Mouse (Mus musculus) retina, postnatal 7 days (tissue): Measurements from ENCODE around the gene Eme1.
"Not testable (repeated sequence)": the region's sequence is repeated elsewhere in the genome, so short reads cannot be mapped to it uniquely, and the experiment has no call there.

Source experiments
- DNase-seq: peaks from one replicate; pipeline ENCODE4 v3.0.0-alpha.2; 2012; ENCODE audit warnings: low read depth, low spot score

Gene Eme1

GRCm38 (mm10) chr11:94653663-94654436 is at the start of gene Eme1, which contains the start of gene Mrpl27:
Gene Eme1 (minus strand): TSS chr11:94653964.
Gene Mrpl27 (plus strand): TSS chr11:94653767.
- peak; percentile 78 for DNase-seq

- no peak for DNase-seq
Measured at GRCm38 (mm10) chr11:94702216-94702610, 48.4 kb upstream of the Eme1 start.

DNA sequence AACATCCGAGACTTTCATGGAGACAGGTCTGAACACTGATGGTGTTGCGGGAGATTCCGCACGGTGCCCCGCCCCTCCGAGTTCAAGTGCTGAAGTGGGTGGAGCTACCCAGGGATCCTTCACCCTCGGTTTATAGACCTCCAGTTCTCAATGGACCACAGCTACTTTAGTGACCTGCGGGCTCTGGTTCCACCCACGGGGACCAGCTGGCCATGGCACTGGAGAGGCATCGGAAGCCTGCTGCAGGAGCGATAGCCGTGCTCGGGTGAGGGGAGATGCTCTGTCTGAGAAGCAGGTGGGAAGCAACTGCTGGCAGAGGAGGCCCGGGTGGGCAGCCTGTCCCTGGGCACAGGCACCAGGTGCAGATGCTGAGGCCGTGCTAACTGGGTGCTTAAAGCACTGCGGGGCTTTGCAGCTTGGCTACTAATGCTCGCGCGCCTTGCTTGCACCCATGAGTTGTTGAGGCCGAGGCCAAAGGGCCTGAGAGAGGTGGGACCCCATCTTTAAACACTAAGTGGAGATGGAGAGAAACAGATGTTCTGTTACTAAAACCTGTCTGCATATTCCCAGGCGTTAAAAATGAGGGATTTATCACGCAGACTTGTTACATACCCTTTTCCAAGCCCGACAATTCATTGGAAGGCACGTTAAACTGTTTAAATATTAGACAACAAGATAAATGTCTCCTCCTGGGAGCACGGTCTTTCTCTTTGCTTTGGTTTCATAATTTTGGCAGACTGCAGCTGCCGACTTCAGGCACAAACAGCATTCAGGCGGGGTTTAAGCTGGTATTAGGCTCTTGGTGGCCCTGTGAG is 47.8 kb upstream of the Eme1 start:
- DNase-seq = no peak

DNA sequence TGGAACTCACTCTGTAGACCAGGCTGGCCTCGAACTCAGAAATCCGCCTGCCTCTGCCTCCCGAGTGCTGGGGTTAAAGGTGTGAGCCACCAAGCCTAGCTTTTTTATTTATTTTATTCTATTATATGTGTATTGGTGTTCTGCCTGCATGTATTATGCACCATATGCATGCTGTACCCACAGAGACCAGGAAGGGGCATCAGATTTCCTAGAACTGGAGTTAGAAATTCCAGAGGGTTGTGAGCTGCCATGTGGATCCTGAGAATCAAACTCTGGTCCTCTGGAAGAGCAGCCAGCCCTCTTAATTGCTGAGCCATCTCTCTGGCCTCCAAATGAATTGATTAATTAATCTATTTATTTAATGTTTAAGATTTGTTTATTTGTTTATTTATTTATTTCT is 45.6 kb upstream of the Eme1 start:
- no peak for DNase-seq

DNA sequence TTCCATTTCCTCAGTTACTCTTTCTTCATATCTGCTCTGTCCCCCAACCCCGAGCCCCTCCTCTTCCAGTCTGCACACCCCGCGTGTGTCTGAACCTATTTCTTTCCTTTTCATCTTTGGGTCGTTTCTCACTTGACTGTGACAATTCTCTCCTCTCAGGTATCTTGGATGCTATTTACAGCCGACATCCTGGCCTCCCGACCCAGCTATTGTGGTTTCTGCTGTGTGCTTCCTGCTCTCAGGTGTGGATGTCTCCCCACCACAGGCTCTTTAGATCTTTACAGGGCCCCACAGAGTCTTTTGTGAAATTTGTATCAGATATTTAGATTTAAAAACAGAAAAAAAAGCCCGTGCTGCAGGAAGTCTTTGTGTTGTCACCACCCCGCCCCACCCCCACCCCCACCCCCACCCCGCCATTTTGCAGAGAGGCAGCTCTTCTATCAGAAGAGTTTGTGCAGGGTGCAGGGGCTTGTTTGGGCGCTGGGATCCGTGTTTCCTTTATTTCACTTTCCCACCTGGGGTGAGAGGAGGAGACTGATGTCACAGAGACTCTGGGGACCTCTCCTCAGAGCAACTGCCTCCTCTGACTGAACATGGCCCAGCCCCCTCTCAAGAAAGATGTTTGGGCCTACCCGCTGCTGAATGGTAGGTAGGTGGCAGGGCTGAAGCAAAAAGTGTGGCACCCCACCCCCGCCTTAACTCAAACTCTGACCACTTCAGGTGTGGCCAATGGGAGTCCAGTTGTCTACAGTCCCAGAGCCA is 44.1 kb upstream of the Eme1 start:
- DNase-seq = no peak

DNA sequence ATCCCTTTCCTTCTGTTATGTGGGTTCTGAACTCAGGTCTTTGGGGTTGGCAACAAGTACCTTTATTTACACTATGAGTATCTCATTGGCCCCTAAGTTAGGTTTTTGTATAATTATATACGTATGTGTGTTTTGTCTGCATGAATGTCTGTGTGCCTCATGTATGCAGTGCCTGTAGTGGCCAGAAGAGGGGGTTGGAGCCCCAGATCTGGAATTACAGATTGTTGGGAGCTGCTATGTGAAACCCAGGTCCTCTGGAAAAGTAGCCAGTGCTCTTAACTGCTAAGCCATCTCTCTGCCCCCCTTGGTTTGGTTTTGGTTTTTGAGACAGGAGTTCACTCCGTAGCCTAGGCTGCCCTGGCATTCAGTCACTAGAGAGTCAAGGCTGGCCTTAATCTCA is 43.4 kb upstream of the Eme1 start:
- DNase-seq = no peak

DNA sequence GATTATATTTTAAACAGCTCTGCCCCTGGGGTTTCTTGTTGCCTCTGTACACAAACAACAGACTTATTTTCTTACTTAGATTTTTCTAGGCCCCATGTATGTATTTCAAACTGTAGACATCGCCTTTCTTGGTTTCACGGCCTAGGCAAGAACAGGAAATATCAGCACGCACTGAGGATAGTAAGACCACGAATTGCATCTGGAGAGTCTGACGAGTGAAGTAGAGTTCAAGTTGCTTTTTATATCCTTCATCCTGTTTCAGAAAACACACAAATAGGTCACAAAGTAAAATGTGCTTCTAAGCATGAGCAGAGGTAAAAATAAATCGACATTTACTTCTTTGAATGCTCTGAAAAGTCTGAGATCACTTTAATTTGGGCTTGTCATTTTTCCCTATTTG is 41.7 kb upstream of the Eme1 start:
- DNase-seq = no peak

DNA sequence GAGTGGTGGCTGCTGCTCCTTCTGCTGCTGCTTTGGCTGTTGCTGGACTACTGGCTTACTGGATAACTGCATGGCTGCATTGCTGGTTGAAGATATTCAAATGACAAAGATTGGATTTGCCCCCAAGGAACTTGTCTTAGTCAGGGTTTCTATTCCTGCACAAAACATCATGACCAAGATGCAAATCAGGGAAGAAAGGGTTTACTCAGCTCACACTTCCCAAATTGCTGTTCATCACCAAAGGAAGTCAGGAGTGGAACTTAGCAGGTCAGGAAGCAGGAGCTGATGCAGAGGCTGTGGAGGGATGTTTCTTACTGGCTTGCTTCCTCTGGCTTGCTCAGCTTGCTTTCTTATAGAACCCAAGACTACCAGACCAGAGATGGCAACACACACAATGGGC is 38.7 kb upstream of the Eme1 start:
- DNase-seq = not testable (repeated sequence)

GRCm38 (mm10) chr11:94687178-94687577 is 33.4 kb upstream of the Eme1 start:
- no peak for DNase-seq

DNA sequence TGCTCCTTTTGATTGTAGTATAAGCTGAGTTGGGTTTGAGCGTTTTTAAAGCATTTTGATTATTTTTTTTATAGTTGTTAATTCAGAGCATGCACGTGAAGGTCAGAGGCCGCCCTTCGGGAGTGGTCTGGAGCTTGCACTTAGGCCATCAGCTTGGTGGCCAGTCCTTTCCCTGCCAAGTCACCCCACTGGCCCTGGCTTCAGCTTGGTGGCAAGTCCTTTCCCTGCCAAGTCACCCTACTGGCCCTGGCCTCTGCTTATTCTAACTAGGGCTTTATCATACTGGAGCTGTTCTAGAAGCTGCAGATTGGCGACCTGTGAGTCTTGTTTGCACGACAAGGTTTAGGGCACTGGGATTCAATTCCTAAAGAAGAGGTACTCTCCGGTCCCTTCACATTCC is 28.7 kb upstream of the Eme1 start:
- DNase-seq = no peak

GRCm38 (mm10) chr11:94681640-94682039 is 27.9 kb upstream of the Eme1 start:
- no peak for DNase-seq

GRCm38 (mm10) chr11:94680639-94681038 is 26.9 kb upstream of the Eme1 start:
- no peak for DNase-seq

- DNase-seq = no peak
Measured at GRCm38 (mm10) chr11:94677607-94678145, 23.9 kb upstream of the Eme1 start.

GRCm38 (mm10) chr11:94676754-94677606 is 23.2 kb upstream of the Eme1 start, which contains the start of gene Xylt2:
Gene Xylt2 (minus strand): TSS chr11:94677515.
- DNase-seq = peak; percentile 87

- no peak for DNase-seq
Measured at GRCm38 (mm10) chr11:94676308-94676707, 22.5 kb upstream of the Eme1 start.

GRCm38 (mm10) chr11:94675446-94675845 is 21.7 kb upstream of the Eme1 start:
- DNase-seq = no peak

GRCm38 (mm10) chr11:94674984-94675383 is 21.2 kb upstream of the Eme1 start:
- DNase-seq = no peak

GRCm38 (mm10) chr11:94665281-94665680 is 11.5 kb upstream of the Eme1 start:
- no peak for DNase-seq

- DNase-seq = no peak
Measured at GRCm38 (mm10) chr11:94661344-94661743, 7.6 kb upstream of the Eme1 start.

GRCm38 (mm10) chr11:94652973-94653372 is 791 bp downstream of the Eme1 start:
- DNase-seq = no peak

GRCm38 (mm10) chr11:94651241-94651640 is 2.5 kb downstream of the Eme1 start:
- DNase-seq = not testable (repeated sequence)
